Mouse (Mus musculus): Measurements from ENCODE around the gene Snd1. TPM values are rescaled to one million over a fixed set of nuclear protein-coding genes. Genes with fewer than 3 reads are reported as not detected.

The Snd1 gene
- polyA plus RNA-seq, 1 experiment from 2014 or later: 56.1 TPM

GRCm38 (mm10) chr6:28733884-28734647 lies 259.1 kb downstream of the Snd1 start:
- Histone ChIP-seq H3K27ac (ENCODE audit: low read length) (0 out of 2 replicates have a peak overlapping the region, but pooled peaks have one; percentile 33), H3K4me2 (ENCODE audit: low read depth, low read length) (no peak overlapping the region), H3K9me3 (replicated peaks; ENCODE audit: control insufficient read depth, low read length) (no peaks in the 10 kb centered on the region), H3K36me3 (ENCODE audit: control insufficient read depth, insufficient read depth) (no peaks in the 10 kb centered on the region), H3K27me3 (ENCODE audit: control insufficient read depth, insufficient read depth, low read depth, low read length) (no peaks in the 10 kb centered on the region), H3K4me3 (ENCODE audit: low read depth, low read length) (no peak overlapping the region), H3K4me1 (ENCODE audit: control insufficient read depth, low read depth, low read length) (peaks cover 8% of the 10 kb centered on the region), H3K9ac (ENCODE audit: low read depth, low read length) (no peak overlapping the region)
- 57% methylated on average over 5 of the region's 5 CpGs for WGBS (ENCODE audit: insufficient replicate concordance)
- ATAC-seq (ENCODE audit: low read depth): no peak

GRCm38 (mm10) chr6:28735116-28735515 lies 260.2 kb downstream of the Snd1 start:
- no peaks in the 10 kb centered on the region for H3K36me3 ChIP-seq (ENCODE audit: control insufficient read depth, insufficient read depth)
- no peaks in the 10 kb centered on the region for H3K27me3 ChIP-seq (ENCODE audit: control insufficient read depth, insufficient read depth, low read depth, low read length)
- no peak for ATAC-seq (ENCODE audit: low read depth)
- no peak overlapping the region for H3K4me3 ChIP-seq (ENCODE audit: low read depth, low read length)
- no peaks in the 10 kb centered on the region for H3K9me3 ChIP-seq (replicated peaks; ENCODE audit: control insufficient read depth, low read length)
- H3K27ac ChIP-seq (ENCODE audit: low read length): no peak overlapping the region
- WGBS (ENCODE audit: insufficient replicate concordance): 59% methylated on average over 9 of the region's 9 CpGs
- H3K4me2 ChIP-seq (ENCODE audit: low read depth, low read length): no peak overlapping the region
- H3K4me1 ChIP-seq (ENCODE audit: control insufficient read depth, low read depth, low read length): peaks cover 8% of the 10 kb centered on the region
- no peak overlapping the region for H3K9ac ChIP-seq (ENCODE audit: low read depth, low read length)

GRCm38 (mm10) chr6:28736665-28737064 lies 261.7 kb downstream of the Snd1 start:
- ATAC-seq (ENCODE audit: low read depth): no peak
- Histone ChIP-seq H3K27me3 (ENCODE audit: control insufficient read depth, insufficient read depth, low read depth, low read length) (no peaks in the 10 kb centered on the region), H3K36me3 (ENCODE audit: control insufficient read depth, insufficient read depth) (no peaks in the 10 kb centered on the region), H3K9me3 (replicated peaks; ENCODE audit: control insufficient read depth, low read length) (no peaks in the 10 kb centered on the region), H3K27ac (ENCODE audit: low read length) (no peak overlapping the region; the same call in 1 of the 2 replicates), H3K4me2 (ENCODE audit: low read depth, low read length) (no peak overlapping the region), H3K4me3 (ENCODE audit: low read depth, low read length) (no peak overlapping the region), H3K4me1 (ENCODE audit: control insufficient read depth, low read depth, low read length) (peaks cover 8% of the 10 kb centered on the region), H3K9ac (ENCODE audit: low read depth, low read length) (no peak overlapping the region)
- WGBS (ENCODE audit: insufficient replicate concordance): 77% methylated on average over 7 of the region's 7 CpGs

DNA sequence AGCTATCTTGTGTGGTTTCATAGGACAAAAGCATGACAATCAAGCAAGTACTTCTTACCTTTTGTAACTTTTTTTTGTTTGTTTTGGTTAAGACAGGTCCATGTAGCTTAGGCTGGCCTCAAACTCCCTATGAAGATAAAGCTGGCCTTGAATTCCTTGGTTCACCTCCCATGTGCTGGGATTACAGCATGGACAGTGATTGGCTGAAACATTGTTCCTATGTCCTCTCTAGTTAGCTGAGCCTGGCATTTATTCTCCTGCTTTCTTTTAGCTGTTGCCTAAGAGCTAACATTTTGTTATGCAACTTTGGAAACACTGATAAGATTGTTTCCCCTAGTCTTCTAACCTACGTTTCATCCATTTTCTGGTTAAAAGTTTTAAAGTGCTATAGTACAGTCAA lies 262.7 kb downstream of the Snd1 start:
- Histone ChIP-seq H3K4me1 (ENCODE audit: control insufficient read depth, low read depth, low read length) (peaks cover 8% of the 10 kb centered on the region), H3K9me3 (replicated peaks; ENCODE audit: control insufficient read depth, low read length) (no peaks in the 10 kb centered on the region), H3K4me3 (ENCODE audit: low read depth, low read length) (no peak overlapping the region), H3K27me3 (ENCODE audit: control insufficient read depth, insufficient read depth, low read depth, low read length) (no peaks in the 10 kb centered on the region), H3K9ac (ENCODE audit: low read depth, low read length) (no peak overlapping the region), H3K27ac (ENCODE audit: low read length) (no peak overlapping the region), H3K36me3 (ENCODE audit: control insufficient read depth, insufficient read depth) (no peaks in the 10 kb centered on the region), H3K4me2 (ENCODE audit: low read depth, low read length) (no peak overlapping the region)
- ATAC-seq (ENCODE audit: low read depth): peak; percentile 80
- 38% methylated on average over 1 of the region's 1 CpGs for WGBS (ENCODE audit: insufficient replicate concordance)

DNA sequence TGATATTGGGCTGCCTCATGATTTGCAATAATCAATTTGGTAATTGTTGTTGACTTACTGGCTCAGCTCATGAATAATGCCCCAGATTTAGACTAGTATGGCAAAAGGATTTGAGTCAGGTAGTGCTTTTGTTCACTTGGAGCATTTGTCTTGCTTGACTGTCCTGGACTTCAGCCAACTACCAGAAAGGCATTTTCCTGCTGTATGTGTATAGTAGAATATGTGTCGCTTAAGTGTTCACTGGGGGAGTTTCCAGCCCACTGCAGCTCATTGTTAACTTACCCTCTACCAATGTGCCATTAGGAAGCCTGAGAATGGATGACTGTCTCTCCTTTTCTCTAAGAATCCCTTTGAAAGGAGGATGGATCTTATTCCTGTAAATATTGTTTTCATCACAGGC lies 268.6 kb downstream of the Snd1 start:
- H3K4me3 ChIP-seq (ENCODE audit: low read depth, low read length): no peak overlapping the region
- no peaks in the 10 kb centered on the region for H3K36me3 ChIP-seq (ENCODE audit: control insufficient read depth, insufficient read depth)
- H3K9ac ChIP-seq (ENCODE audit: low read depth, low read length): no peak overlapping the region
- 85% methylated on average over 1 of the region's 1 CpGs for WGBS (ENCODE audit: insufficient replicate concordance)
- H3K4me1 ChIP-seq (ENCODE audit: control insufficient read depth, low read depth, low read length): no peaks in the 10 kb centered on the region; the same call in 1 of the 2 replicates
- no peak overlapping the region for H3K4me2 ChIP-seq (ENCODE audit: low read depth, low read length)
- no peak overlapping the region for H3K27ac ChIP-seq (ENCODE audit: low read length)
- ATAC-seq (ENCODE audit: low read depth): no peak
- no peaks in the 10 kb centered on the region for H3K9me3 ChIP-seq (replicated peaks; ENCODE audit: control insufficient read depth, low read length)
- no peaks in the 10 kb centered on the region for H3K27me3 ChIP-seq (ENCODE audit: control insufficient read depth, insufficient read depth, low read depth, low read length)

- Histone ChIP-seq H3K36me3 (ENCODE audit: control insufficient read depth, insufficient read depth) (no peaks in the 10 kb centered on the region), H3K27ac (ENCODE audit: low read length) (no peak overlapping the region), H3K4me2 (ENCODE audit: low read depth, low read length) (no peak overlapping the region), H3K4me1 (ENCODE audit: control insufficient read depth, low read depth, low read length) (no peaks in the 10 kb centered on the region; the same call in 1 of the 2 replicates), H3K9ac (ENCODE audit: low read depth, low read length) (no peak overlapping the region), H3K9me3 (replicated peaks; ENCODE audit: control insufficient read depth, low read length) (no peaks in the 10 kb centered on the region), H3K4me3 (ENCODE audit: low read depth, low read length) (no peak overlapping the region), H3K27me3 (ENCODE audit: control insufficient read depth, insufficient read depth, low read depth, low read length) (no peaks in the 10 kb centered on the region)
- WGBS (ENCODE audit: insufficient replicate concordance): 79% methylated on average over 7 of the region's 7 CpGs
- no peak for ATAC-seq (ENCODE audit: low read depth)
Observed at GRCm38 (mm10) chr6:28745864-28746263, 270.9 kb downstream of the Snd1 start.

GRCm38 (mm10) chr6:28747025-28747424 lies 272.1 kb downstream of the Snd1 start:
- H3K27ac ChIP-seq (ENCODE audit: low read length): no peak overlapping the region
- H3K4me1 ChIP-seq (ENCODE audit: control insufficient read depth, low read depth, low read length): no peaks in the 10 kb centered on the region; the same call in 1 of the 2 replicates
- ATAC-seq (ENCODE audit: low read depth): no peak
- H3K4me2 ChIP-seq (ENCODE audit: low read depth, low read length): no peak overlapping the region
- no peak overlapping the region for H3K4me3 ChIP-seq (ENCODE audit: low read depth, low read length)
- no peaks in the 10 kb centered on the region for H3K27me3 ChIP-seq (ENCODE audit: control insufficient read depth, insufficient read depth, low read depth, low read length)
- no peaks in the 10 kb centered on the region for H3K36me3 ChIP-seq (ENCODE audit: control insufficient read depth, insufficient read depth)
- H3K9me3 ChIP-seq (replicated peaks; ENCODE audit: control insufficient read depth, low read length): no peaks in the 10 kb centered on the region
- WGBS (ENCODE audit: insufficient replicate concordance): 78% methylated on average over 5 of the region's 5 CpGs
- no peak overlapping the region for H3K9ac ChIP-seq (ENCODE audit: low read depth, low read length)

DNA sequence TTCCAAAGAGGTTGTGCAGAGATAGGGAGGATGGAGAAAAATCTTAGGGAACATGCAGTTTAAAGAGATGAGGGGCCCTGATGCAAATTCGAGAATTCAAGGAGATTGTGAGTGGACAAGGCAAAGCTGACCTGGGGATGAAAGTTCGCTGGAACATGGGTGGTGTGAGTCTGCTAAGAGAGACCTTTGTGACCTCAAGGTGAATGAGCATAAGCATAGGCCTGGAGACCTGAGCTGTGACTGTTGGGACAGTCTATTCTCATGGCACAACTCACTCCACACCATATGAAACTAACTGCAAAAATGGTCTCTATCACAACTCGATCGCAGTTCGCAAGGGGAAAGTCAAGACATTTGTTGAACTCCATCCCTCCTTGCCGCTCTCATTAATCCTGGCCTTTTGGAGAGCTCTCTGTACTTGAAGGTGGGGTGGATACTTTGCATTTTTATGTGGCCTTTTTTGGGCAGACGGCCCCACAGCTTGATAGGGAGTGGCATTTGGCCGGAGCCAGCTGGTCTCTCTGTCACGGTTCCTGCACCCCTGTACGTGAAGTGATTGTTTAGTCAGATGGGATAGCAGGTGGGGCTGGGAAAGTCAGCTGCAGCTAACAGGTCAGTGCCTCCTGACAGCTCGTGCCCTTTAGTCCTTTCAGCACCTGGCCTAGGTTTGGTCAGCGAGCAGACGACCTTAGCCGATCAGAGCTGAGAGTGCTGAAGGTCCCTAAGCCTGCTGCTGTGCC lies 273.2 kb downstream of the Snd1 start:
- H3K9me3 ChIP-seq (replicated peaks; ENCODE audit: control insufficient read depth, low read length): no peaks in the 10 kb centered on the region
- no peaks in the 10 kb centered on the region for H3K36me3 ChIP-seq (ENCODE audit: control insufficient read depth, insufficient read depth)
- H3K4me2 ChIP-seq (ENCODE audit: low read depth, low read length): no peak overlapping the region
- H3K27ac ChIP-seq (ENCODE audit: low read length): 0 out of 2 replicates have a peak overlapping the region, but pooled peaks have one; percentile 31
- H3K4me1 ChIP-seq (ENCODE audit: control insufficient read depth, low read depth, low read length): no peaks in the 10 kb centered on the region; the same call in 1 of the 2 replicates
- 76% methylated on average over 14 of the region's 14 CpGs for WGBS (ENCODE audit: insufficient replicate concordance)
- ATAC-seq (ENCODE audit: low read depth): peak; percentile 80
- H3K27me3 ChIP-seq (ENCODE audit: control insufficient read depth, insufficient read depth, low read depth, low read length): no peaks in the 10 kb centered on the region
- no peak overlapping the region for H3K4me3 ChIP-seq (ENCODE audit: low read depth, low read length)
- H3K9ac ChIP-seq (ENCODE audit: low read depth, low read length): no peak overlapping the region

GRCm38 (mm10) chr6:28749224-28749623 lies 274.3 kb downstream of the Snd1 start:
- Histone ChIP-seq H3K4me2 (ENCODE audit: low read depth, low read length) (no peak overlapping the region), H3K27ac (ENCODE audit: low read length) (no peak overlapping the region), H3K36me3 (ENCODE audit: control insufficient read depth, insufficient read depth) (no peaks in the 10 kb centered on the region), H3K9ac (ENCODE audit: low read depth, low read length) (no peak overlapping the region), H3K4me1 (ENCODE audit: control insufficient read depth, low read depth, low read length) (peaks cover under 1% of the 10 kb centered on the region; the same call in 1 of the 2 replicates), H3K4me3 (ENCODE audit: low read depth, low read length) (no peak overlapping the region), H3K27me3 (ENCODE audit: control insufficient read depth, insufficient read depth, low read depth, low read length) (no peaks in the 10 kb centered on the region), H3K9me3 (replicated peaks; ENCODE audit: control insufficient read depth, low read length) (no peaks in the 10 kb centered on the region)
- WGBS (ENCODE audit: insufficient replicate concordance): 62% methylated on average over 3 of the region's 3 CpGs
- no peak for ATAC-seq (ENCODE audit: low read depth)

All from liver, embryonic 16.5 days (tissue).